Mouse (Mus musculus): Measurements from ENCODE around the gene Lilr4b. TPM values are rescaled to one million over a fixed set of nuclear protein-coding genes. Genes with fewer than 3 reads are reported as not detected.
"Not testable (repeated sequence)": the region's sequence is repeated elsewhere in the genome, so short reads cannot be mapped to it uniquely, and the experiment has no call there.

The Lilr4b gene
- not detected in 2 replicates for polyA plus RNA-seq (2016; fragmentation: Nextera tagmentation; extraction: Ambion mirVana)

DNA sequence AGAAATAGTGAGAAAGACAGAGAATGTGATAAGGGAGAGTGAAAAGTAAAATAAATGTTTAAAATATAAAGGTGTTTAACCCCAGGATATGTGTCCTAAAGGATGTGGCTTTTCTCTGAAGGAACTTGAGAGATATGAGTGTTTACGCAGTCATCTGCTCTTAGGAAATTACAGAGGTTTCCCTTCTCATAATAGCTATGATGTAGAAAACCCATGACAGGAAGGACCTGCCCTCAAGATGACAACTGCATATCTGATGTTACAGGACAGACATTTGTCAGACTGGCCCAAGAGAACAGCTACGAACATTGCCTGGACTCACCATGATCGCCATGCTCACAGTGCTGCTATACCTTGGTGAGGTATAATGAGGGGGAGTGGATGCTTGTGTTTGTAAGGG is at the start of gene Lilr4b, which contains the start of gene Gm49339:
TSS of gene Lilr4b (plus strand) at position 236 of the 400 bp plus-strand sequence.
TSS of gene Gm49339 (plus strand) at position 216 of the 400 bp plus-strand sequence.
- not testable (repeated sequence) for ATAC-seq (ENCODE audit: low FRiP score); H3K36me3 ChIP-seq (replicated peaks); H3K4me3 ChIP-seq (replicated peaks); H3K9ac ChIP-seq; H3K4me1 ChIP-seq; H3K9me3 ChIP-seq; H3K4me2 ChIP-seq; H3K27me3 ChIP-seq; H3K27ac ChIP-seq
- WGBS: 93% methylated on average over 1 of the region's 3 CpGs

DNA sequence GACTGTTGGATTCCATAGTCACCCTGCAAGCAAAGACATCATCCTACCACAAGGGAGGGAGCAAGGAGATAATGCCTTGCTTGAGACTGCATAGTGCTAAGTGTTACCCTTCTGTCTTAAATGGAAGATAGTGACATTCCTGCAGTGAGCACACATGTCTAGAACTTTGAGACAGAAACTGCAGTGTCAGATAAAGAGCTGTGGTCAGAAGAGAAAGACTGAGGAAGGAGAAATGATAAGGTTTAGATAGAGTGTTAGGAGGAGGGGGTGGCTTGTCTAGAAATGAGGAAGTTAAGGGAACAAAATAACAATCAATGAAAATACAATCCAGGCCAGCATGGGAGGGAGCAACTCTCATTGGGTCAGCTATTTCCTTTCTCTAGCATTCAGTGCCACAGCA is 47.5 kb upstream of the Lilr4b start:
- Histone ChIP-seq H3K27ac (no peak overlapping the region), H3K4me3 (replicated peaks) (no peak overlapping the region), H3K9me3 (no peaks in the 10 kb centered on the region), H3K27me3 (no peaks in the 10 kb centered on the region), H3K4me2 (no peak overlapping the region), H3K4me1 (no peaks in the 10 kb centered on the region), H3K9ac (no peak overlapping the region), H3K36me3 (replicated peaks) (no peaks in the 10 kb centered on the region)
- no peak for ATAC-seq (ENCODE audit: low FRiP score)

GRCm38 (mm10) chr10:51435684-51436083 is 44.7 kb upstream of the Lilr4b start:
- Histone ChIP-seq H3K36me3 (replicated peaks) (no peaks in the 10 kb centered on the region), H3K9ac (no peak overlapping the region), H3K4me2 (no peak overlapping the region), H3K27me3 (no peaks in the 10 kb centered on the region), H3K9me3 (no peaks in the 10 kb centered on the region), H3K27ac (no peak overlapping the region), H3K4me3 (replicated peaks) (no peak overlapping the region), H3K4me1 (no peaks in the 10 kb centered on the region)
- no peak for ATAC-seq (ENCODE audit: low FRiP score)
- 84% methylated on average over 3 of the region's 3 CpGs for WGBS

DNA sequence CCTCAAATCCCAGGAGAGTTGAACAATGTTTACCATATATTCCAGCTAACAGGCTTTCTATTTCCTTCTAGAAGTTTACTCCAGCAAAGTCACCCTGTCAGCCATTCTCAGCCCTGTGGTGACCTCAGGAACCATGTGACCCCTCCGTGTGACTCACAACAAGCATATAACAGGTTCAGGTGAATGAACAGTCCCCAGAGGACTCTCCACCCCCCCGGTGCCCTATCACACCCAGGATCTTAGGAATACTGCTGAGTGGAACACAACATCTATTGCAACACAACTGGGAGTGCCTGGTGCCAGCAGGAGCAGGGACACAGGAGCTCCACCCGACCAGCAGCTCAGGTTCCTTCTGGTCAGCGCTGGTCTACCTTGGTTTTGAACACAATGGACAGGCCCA is 28.8 kb upstream of the Lilr4b start:
- H3K27ac ChIP-seq: no peak overlapping the region
- H3K9ac ChIP-seq: no peak overlapping the region
- no peaks in the 10 kb centered on the region for H3K36me3 ChIP-seq (replicated peaks)
- H3K9me3 ChIP-seq: no peaks in the 10 kb centered on the region
- no peak overlapping the region for H3K4me3 ChIP-seq (replicated peaks)
- no peak for ATAC-seq (ENCODE audit: low FRiP score)
- H3K4me1 ChIP-seq: no peaks in the 10 kb centered on the region
- H3K4me2 ChIP-seq: no peak overlapping the region
- no peaks in the 10 kb centered on the region for H3K27me3 ChIP-seq
- 82% methylated on average over 4 of the region's 4 CpGs for WGBS

- Histone ChIP-seq H3K4me2 (no peak overlapping the region), H3K36me3 (replicated peaks) (no peaks in the 10 kb centered on the region), H3K4me1 (no peaks in the 10 kb centered on the region), H3K27me3 (no peaks in the 10 kb centered on the region), H3K4me3 (replicated peaks) (no peak overlapping the region), H3K9ac (no peak overlapping the region), H3K27ac (no peak overlapping the region), H3K9me3 (no peaks in the 10 kb centered on the region)
- no peak for ATAC-seq (ENCODE audit: low FRiP score)
- WGBS: 82% methylated on average over 1 of the region's 1 CpGs
These were observed 26.7 kb upstream of the Lilr4b start for GRCm38 (mm10) chr10:51453616-51454298.

GRCm38 (mm10) chr10:51454365-51454764 is 26.1 kb upstream of the Lilr4b start:
- H3K9ac ChIP-seq: no peak overlapping the region
- H3K27ac ChIP-seq: no peak overlapping the region
- no peak overlapping the region for H3K4me3 ChIP-seq (replicated peaks)
- no peaks in the 10 kb centered on the region for H3K4me1 ChIP-seq
- H3K36me3 ChIP-seq (replicated peaks): no peaks in the 10 kb centered on the region
- no peaks in the 10 kb centered on the region for H3K27me3 ChIP-seq
- H3K9me3 ChIP-seq: no peaks in the 10 kb centered on the region
- ATAC-seq (ENCODE audit: low FRiP score): no peak
- WGBS: 83% methylated on average over 1 of the region's 1 CpGs
- H3K4me2 ChIP-seq: no peak overlapping the region

DNA sequence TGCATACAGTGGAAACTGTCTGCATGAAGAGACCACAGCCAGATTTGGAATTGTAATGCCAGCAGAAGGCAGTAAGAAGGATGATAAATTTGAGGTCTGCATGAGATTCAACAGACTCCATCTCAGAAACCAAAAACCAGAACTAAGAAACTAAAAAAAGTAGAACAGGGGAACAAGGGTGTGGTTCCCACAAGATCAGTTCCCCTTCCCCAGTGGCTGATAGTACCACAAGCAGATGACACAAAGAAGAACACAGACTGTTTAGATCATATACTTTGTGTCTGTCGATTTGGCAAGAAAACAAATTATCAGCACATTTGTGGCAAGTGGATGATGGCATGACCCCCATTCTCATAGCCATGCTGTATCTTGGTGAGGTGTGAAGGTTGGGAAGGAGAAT is 24.7 kb upstream of the Lilr4b start:
- H3K4me2 ChIP-seq: no peak overlapping the region
- 73% methylated on average over 1 of the region's 1 CpGs for WGBS
- H3K36me3 ChIP-seq (replicated peaks): no peaks in the 10 kb centered on the region
- H3K4me1 ChIP-seq: no peaks in the 10 kb centered on the region
- H3K27me3 ChIP-seq: no peaks in the 10 kb centered on the region
- H3K9me3 ChIP-seq: no peaks in the 10 kb centered on the region
- H3K27ac ChIP-seq: no peak overlapping the region
- ATAC-seq (ENCODE audit: low FRiP score): no peak
- no peak overlapping the region for H3K9ac ChIP-seq
- H3K4me3 ChIP-seq (replicated peaks): no peak overlapping the region

DNA sequence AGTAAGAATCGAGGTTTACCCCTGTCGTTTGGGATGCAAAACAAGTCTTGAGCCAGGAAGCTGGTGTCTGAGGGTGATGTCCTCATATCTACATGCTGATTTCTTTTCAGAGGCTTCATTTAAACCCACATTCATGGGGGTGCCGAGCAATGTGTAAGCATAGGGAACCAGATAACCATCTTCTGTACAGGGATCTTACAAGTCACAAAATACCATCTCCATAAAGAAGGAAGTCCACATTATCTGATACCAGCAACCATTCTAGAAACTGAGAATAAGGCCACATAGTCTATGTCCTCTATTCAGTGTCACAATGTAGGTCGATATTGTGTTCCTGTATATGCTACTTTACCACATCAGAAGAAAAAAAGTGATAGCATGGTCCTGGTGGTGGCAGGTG is 24.1 kb upstream of the Lilr4b start:
- no peak overlapping the region for H3K4me2 ChIP-seq
- no peak for ATAC-seq (ENCODE audit: low FRiP score)
- H3K27me3 ChIP-seq: no peaks in the 10 kb centered on the region
- no peaks in the 10 kb centered on the region for H3K4me1 ChIP-seq
- H3K36me3 ChIP-seq (replicated peaks): no peaks in the 10 kb centered on the region
- no peak overlapping the region for H3K9ac ChIP-seq
- H3K4me3 ChIP-seq (replicated peaks): no peak overlapping the region
- H3K9me3 ChIP-seq: no peaks in the 10 kb centered on the region
- H3K27ac ChIP-seq: no peak overlapping the region
- 80% methylated on average over 4 of the region's 4 CpGs for WGBS

DNA sequence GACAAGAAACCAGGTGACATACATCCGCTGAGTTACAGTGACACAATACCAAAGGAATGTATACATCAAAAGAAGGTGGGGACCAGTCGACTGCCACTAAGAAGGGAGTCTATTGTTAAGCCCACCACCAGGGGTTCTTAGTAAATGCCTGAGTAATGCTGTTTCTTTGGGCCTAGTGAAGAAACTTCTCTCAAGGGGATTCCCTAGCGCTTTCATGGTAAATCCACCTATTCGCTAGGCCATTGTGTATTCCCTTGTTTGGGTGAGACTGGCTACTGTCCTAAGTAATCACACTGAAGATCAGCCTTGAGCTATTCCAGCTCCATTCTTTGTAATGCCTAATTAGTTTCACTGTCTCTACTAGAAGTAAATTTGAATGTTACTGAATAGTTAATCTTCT is 16.6 kb upstream of the Lilr4b start:
- H3K9me3 ChIP-seq; H3K27ac ChIP-seq; H3K27me3 ChIP-seq; H3K9ac ChIP-seq; H3K4me3 ChIP-seq (replicated peaks); H3K4me2 ChIP-seq; H3K36me3 ChIP-seq (replicated peaks); H3K4me1 ChIP-seq; ATAC-seq (ENCODE audit: low FRiP score): not testable (repeated sequence)
- WGBS: 19% methylated on average over 4 of the region's 4 CpGs

GRCm38 (mm10) chr10:51490691-51491090 is 10.3 kb downstream of the Lilr4b start, which contains the start of gene Lilrb4a:
Gene Lilrb4a, plus strand, starts transcription at chr10:51490956.
- no CpG with 5 or more reads among the region's 2 CpGs for WGBS
- not testable (repeated sequence) for H3K4me3 ChIP-seq (replicated peaks); ATAC-seq (ENCODE audit: low FRiP score); H3K27ac ChIP-seq; H3K9ac ChIP-seq; H3K4me2 ChIP-seq; H3K27me3 ChIP-seq; H3K36me3 ChIP-seq (replicated peaks); H3K9me3 ChIP-seq; H3K4me1 ChIP-seq

GRCm38 (mm10) chr10:51520021-51520420 is 39.6 kb downstream of the Lilr4b start:
- ATAC-seq (ENCODE audit: low FRiP score): no peak
- Histone ChIP-seq H3K27ac (no peak overlapping the region), H3K4me2 (no peak overlapping the region), H3K27me3 (no peaks in the 10 kb centered on the region), H3K4me3 (replicated peaks) (no peak overlapping the region), H3K36me3 (replicated peaks) (no peaks in the 10 kb centered on the region), H3K4me1 (no peaks in the 10 kb centered on the region), H3K9ac (no peak overlapping the region), H3K9me3 (no peaks in the 10 kb centered on the region)

DNA sequence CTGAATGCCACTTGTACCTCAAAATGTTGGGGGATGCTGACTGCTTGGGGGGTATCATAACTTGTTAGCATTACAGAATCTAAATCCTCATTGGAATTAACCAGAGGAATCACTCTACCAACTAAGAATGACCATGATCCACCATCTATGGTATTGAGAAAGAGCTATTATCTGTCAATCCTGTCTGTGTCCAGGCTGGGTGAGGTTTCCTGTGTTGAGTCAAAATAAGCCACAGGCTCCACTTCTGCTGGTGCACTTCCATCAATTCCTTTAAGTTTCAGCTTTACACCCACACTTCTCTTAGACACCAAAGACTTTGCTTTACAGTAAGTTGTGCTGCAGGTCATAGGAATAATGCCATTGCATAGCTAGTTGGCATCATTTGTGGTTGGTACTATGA is 41.0 kb downstream of the Lilr4b start:
- Histone ChIP-seq H3K9ac (no peak overlapping the region), H3K4me2 (no peak overlapping the region)
- no peak for ATAC-seq (ENCODE audit: low FRiP score)

DNA sequence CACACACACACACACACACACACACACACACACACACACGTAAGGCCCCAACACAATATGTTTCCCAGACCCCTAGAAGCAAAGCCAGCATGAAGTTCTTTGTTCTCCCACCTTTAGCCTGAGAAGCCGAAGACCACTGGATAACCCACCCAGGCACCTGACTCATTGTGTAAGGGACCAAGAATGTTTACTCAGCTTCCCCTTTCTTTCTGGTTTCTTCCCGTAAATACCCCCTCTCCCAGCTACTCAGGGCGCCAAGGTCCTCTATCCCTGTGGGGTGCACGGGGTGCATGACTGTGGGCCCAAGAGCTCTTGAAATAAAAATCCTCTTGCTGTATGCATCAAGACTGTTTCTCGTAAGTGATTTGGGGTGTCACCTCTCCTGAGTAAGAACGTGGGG is 45.7 kb downstream of the Lilr4b start:
- Histone ChIP-seq H3K4me2 (no peak overlapping the region), H3K9me3 (no peaks in the 10 kb centered on the region), H3K4me1 (no peaks in the 10 kb centered on the region), H3K4me3 (replicated peaks) (no peak overlapping the region), H3K9ac (no peak overlapping the region), H3K36me3 (replicated peaks) (no peaks in the 10 kb centered on the region), H3K27ac (no peak overlapping the region), H3K27me3 (no peaks in the 10 kb centered on the region)
- 64% methylated on average over 7 of the region's 7 CpGs for WGBS
- no peak for ATAC-seq (ENCODE audit: low FRiP score)

More for the DNA sequence above, 41.0 kb downstream of the Lilr4b start:
- no peaks in the 10 kb centered on the region for H3K36me3 ChIP-seq (replicated peaks)
- no peaks in the 10 kb centered on the region for H3K27me3 ChIP-seq
- no peak overlapping the region for H3K27ac ChIP-seq
- no peaks in the 10 kb centered on the region for H3K9me3 ChIP-seq
- H3K4me1 ChIP-seq: no peaks in the 10 kb centered on the region
- no peak overlapping the region for H3K4me3 ChIP-seq (replicated peaks)

Data from forebrain, embryonic 12.5 days (tissue).